Mouse (Mus musculus) cerebellum, adult 11-12 months (tissue): ENCODE measurements around the gene Fev.

Source experiments
- DNase-seq: peaks from one replicate; pipeline ENCODE4 v3.0.0; 2022

Fev gene

DNA sequence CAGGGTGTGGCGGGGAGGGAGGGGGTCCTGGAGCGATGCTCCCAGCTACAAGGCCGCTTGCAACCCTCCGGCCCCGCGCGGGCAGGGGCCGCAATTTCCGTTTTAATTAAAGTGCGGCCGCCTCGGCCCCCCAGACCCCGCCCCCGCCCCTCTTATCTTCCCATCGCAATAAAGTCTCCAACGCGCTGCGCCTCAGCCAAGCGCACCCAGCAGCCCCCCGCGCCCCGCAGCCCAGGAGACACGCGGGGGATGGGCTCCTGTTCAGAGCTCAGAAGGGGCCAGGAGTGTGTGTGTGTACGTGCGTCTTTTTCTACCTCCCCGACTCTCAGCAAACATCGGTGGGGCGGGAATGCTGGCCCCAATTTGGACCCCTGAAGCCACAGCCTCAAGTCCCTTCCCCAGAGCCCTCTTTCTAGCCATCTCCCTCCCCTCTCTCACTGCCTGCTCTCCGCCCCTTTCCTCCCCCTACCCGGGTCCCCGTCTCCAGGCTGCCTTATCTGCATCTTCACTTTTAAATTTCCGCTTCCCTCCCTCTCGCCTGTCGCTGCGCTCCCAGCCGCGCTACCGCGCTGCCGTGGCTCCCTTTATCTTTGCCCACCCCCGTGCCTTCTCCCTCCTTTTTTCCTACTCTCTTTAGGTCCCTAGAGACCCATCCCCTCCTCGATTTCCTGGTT lies at the start of gene Fev:
Fev (minus strand) TSS at position 51 of the 674 bp plus-strand sequence.
- no peak for DNase-seq

DNA sequence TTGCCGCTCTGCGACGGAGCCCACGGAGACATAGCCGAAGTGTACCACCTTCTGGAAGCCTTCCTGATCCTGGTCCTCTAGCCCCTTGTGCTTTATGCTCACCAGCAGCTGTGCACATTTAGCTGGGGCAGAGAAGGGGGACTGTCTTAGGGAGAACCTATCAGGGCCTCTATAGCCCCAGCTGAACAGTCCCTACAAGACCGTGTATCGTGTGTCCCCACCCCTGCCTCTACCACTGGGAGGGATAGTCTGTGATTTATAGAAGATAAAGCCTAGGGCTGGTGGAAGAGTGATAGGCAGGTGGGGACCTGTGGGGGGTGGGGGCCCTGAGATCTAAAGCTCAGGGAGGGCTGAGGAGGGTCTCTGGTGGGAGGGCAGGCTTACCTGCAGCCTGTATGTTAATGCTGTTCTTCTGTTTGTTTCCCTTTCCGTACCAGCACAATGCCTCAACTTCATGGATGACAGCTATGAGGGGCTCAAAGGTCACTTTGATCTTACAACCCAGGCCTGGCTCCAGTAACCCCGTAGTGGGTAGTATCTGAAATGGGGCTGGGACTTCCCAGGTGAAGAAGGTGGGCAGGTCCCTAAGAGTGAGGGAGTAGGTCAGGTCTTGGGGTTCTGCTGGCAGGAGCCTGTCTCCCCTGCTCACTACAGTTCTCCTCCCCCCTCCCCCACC lies 42.5 kb upstream of the Fev start:
- no peak for DNase-seq

- DNase-seq = no peak
These were observed 41.5 kb upstream of the Fev start for GRCm38 (mm10) chr1:74926721-74927120.

DNA sequence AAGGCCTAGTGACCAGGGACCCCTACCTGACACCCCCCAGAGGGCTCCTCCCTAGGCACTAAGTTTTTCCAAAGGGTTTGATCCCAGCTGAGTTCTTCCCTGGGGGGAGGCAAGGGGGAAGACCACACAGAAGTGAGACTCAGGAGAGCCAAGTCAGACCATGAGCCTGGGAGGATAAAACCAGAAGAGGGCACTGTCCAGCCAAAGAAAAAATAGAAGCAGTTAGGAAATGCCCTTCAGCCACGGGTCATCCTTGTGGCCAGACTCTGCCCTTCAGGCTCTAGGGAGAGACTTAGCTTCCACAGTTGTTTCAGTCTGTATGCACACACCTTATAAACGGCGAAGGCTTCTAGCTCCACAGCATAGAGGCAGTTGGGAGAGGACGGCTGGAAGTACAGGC lies 39.2 kb upstream of the Fev start:
- DNase-seq = no peak

- no peak for DNase-seq
These were observed 30.5 kb upstream of the Fev start for GRCm38 (mm10) chr1:74915706-74916105.

DNA sequence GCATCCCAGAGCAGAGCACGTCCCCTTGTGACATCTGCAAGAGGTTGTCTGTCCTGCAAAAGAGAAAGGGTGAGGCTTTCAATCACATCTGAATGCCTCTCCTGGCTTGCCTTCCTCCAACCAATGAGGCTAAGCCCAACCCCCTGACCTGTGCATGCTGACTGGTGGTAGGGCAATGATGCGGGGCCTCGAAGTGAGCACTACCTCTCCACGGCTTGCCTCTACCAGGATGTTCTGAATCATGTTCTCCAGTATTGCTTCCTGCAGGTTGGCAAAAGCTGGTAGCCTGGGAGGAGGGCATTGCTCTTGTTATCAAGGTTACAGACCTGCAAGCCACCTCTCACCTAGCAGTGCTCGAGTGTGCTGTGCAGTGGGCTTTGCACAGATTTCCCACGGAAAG lies 17.0 kb upstream of the Fev start:
- no peak for DNase-seq

- peak; percentile 22 for DNase-seq
These were observed 16.5 kb upstream of the Fev start for GRCm38 (mm10) chr1:74901686-74902085.

- DNase-seq = no peak
These were observed 15.4 kb upstream of the Fev start for GRCm38 (mm10) chr1:74900341-74901285.

GRCm38 (mm10) chr1:74898656-74899431 lies 13.6 kb upstream of the Fev start:
- DNase-seq = no peak

DNA sequence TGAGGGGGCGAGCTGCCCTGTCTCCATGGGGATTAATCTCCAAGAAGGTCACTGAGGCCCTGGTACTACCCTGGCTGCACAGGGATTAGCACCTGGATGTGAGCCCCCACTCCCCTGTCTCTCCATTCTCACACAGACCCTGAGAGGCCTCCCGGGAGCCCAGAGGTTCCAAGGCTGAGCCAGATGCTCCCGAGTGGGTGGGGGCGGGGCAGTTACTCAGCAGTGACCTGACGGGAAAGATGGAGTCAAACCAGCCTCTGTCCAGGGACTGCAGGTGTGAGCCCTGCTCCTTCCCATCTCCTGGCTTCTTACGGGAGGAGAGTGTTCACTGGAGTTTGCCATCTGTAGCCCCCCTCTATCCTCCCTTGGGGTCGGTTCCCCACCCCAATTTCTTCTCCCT lies 12.8 kb upstream of the Fev start:
- DNase-seq = no peak

- DNase-seq = peak; percentile 42
These were observed 9.7 kb upstream of the Fev start for GRCm38 (mm10) chr1:74894966-74895365.

GRCm38 (mm10) chr1:74893134-74893855 lies 8.1 kb upstream of the Fev start, which contains the start of gene Cryba2:
Gene Cryba2 (minus strand): TSS chr1:74893143.
- DNase-seq = peak; percentile 28

DNA sequence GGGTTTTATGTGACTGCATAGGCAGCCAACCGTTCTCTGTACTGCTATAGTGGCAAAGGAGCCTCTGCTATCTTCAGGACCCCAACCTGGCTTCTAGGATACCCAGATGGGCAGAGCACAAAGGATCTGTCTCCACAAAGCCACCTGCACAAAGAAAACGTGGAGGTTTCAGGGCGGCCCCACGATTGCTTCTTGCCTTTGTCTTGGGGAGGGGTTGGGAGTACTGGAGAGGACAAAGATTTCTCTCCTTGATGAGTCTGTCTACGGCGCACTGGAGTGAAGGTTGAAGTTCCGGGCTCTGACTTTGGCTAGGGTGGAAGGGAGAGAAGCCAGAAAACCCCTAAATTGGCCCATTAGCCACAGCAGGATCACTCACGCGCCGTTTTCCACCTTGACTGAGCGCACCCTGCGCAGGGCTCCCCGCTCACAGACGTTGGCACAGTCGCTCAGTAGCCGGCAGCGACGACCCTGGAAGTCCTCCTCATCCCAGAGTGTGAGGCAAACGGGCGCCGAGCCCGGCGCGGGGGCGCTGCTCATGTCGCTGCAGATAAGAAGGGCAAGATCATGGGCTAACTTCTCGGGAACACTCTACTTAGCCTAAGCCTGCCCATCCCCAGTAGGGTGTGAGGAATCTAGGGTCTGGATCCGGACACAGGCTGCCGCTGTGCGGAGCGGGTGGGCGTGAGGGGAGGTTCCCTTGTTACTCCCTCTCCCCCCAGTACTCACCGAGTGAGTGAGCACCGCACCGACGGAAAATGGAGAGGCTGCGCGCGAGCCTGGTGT lies 7.3 kb upstream of the Fev start:
- no peak for DNase-seq

GRCm38 (mm10) chr1:74891513-74891912 lies 6.3 kb upstream of the Fev start:
- no peak for DNase-seq

- DNase-seq = no peak
These were observed 750 bp downstream of the Fev start for GRCm38 (mm10) chr1:74884196-74885141.

- no peak for DNase-seq
These were observed 1.8 kb downstream of the Fev start for GRCm38 (mm10) chr1:74883441-74883840.

GRCm38 (mm10) chr1:74882828-74883227 lies 2.4 kb downstream of the Fev start:
- DNase-seq = no peak

- peak; percentile 16 for DNase-seq
These were observed 3.0 kb downstream of the Fev start for GRCm38 (mm10) chr1:74882055-74882734.

DNA sequence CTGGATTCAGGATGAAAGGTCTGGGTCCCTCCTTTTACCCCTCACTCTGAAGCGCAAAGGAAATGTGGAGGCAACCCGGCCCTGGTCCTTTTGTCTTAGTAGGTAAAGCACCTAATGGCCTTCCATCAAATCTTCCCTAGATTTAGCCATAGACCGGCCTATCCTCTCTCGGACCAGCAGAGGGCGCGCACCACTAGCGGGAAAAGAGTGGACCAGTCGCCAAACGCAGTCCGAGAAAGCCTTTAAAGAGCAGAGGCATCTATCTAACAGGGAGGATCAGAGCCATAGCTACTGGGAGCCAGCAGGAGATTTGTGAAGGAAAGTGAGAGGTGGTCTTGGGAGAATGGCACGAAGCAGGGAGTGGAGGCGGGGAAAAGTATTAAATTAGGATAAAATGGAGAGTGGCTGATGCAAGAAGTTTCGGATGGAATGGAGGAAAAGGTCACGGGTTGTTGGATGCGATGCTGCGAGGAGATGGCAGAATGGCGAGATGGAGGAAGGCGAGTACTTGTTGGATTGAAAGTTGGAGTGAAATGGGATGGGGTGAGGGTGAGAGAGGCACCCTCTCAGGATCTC lies 4.3 kb downstream of the Fev start:
- peak; percentile 65 for DNase-seq
